Mouse (Mus musculus) liver, postnatal 0 days (tissue): ENCODE results near the gene Ceacam20.

ENCODE experiments used
- CTCF ChIP-seq: sonication (generic); IDR thresholded peaks from 2 replicates; pipeline ENCODE4 v1.5.1; 2016; ENCODE audit warnings: antibody characterized with exemption, low read depth
- EP300 ChIP-seq: IDR thresholded peaks from 2 replicates; pipeline ENCODE4 v1.6.1; 2016; ENCODE audit warnings: antibody characterized with exemption, low read depth, mild to moderate bottlenecking

DNA sequence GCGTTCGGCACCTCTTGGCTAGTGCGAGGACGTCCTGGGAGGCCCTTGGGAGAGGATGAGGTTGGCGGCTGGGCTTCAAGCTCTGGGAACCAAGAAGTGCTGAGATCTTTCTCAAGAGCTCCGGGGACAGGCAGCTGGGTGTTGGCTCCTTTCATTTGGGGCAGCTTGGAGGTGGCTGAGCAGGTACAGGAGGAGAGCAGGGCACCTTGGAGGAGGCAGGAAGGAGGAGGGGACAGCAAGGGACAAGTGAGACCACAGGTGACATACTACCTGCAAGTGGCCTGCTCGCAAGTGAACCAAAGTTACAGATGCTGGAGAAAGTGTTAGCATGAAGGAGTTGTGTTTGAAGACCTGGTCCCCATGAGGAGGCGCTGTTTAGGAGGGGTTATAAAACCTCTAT is 20.5 kb upstream of the Ceacam20 start:
- TF ChIP-seq CTCF: no peak
- no peak for TF ChIP-seq EP300
